Mouse (Mus musculus): Measurements from ENCODE around the gene Dennd1b.

DNA sequence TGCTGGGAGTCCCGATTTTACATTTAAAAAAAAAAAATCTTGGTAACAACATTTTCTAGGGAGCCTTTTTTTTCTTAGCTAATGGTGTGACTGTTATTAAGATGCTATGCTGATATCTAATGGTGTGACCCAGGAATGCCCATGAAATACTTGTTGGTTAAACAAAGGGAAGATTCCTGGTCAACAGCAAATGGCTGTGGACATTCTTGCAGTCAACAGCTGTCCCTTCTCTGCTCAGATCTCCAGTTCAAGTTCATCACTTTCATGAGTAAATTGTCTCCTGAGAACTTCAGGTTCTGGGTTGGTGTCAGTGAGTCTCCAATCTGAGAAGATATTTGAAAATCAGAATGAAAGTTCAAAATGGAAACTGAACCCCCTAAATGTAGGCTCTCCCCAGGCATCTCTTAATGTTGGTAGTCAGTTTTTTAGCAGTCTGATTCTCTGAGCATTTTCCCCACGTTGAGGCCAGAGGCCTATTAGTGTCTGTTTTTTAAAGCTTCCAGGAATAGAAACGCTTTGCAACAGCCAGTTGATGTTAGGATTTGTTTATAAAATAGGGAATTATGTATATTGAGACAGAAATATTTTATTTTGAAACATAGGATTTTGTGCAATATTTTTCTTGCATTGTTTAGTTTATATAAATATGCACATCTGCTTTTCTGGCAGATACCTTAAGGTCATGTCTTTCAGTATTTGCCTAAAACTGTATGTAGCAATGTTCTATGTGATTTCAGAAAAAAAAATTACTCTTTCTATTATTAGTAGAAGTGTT, 211.0 kb downstream of the Dennd1b start:
- TF ChIP-seq CTCF (IDR thresholded peaks at IDR 0.05) (no peak), EP300 (IDR thresholded peaks at IDR 0.05; ENCODE audit: insufficient read depth, low read depth, low read length) (no peak)
